Mouse (Mus musculus): ENCODE results near the gene Adgrl2.

Gene Adgrl2

DNA sequence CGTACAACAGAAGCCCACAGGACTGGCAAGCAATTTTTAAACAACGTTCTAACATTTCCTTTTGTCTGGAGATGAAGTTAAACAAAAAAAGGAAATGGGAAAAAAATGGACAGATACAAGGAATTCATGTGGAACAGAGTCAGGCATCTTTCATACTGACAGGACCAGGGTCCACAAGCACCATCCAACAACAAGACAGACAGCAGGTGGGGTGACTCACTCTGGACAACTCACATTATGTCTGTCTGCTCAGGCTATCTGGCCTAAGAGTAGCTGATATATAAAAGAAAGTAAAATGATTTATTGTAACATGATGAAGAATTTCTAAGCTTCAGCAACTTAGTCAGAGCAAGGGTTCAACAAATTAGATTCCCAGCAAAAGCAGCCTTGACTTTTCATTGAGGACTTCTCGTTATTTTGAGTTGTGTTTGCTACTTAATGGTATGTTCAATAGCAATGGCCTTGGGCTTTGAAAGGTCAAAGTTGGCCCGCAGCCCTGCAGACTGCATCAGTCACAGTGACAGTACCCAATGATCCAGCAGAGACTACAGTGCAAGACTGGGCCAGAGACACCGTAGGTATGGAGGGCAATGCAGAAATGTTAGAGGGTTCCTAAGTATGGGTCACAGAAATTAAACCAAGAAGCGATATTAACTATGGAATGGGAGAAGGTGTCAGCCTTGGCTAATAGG lies 171.8 kb downstream of the Adgrl2 start:
- DNase-seq, result no peak

DNA sequence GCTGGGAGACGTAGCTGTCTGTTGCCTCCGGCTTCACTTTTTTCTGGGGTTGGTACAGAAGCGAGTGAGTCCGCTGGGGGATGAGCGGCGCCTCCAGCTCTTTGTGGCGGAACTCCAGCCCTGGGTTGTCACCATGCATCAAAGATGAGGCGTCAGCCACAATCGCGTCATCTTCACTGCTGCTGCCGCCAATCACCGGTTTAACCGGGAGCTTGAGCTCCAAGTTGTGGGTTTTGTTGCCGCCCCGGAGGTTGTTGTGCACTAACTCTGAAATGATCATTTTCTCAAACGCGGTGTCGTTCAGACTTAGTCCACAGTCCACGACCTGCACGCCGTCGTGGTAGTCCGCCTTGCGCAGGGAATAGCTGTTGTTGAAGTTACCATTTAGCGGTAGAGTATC lies 172.9 kb downstream of the Adgrl2 start:
- no peak for DNase-seq

DNA sequence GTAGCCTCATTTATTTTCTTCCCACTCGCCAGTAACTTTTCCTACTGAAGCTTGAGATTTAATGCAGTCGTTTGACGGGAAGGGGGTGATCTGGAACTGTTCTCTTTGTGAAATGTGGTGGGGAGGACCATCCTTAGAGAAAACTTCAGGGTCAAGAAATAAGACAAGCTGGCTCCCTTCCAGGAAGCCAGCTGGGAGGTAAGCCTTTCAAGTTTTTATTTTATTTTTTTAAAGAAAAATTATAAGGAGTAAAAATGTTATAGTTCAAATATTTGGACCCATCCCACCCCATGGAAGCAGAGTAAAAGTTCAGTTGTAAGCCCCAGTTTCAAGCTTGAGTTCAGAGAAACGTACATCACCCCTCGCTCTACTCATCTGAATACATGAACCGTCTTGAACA lies 177.2 kb downstream of the Adgrl2 start:
- DNase-seq, result no peak

DNA sequence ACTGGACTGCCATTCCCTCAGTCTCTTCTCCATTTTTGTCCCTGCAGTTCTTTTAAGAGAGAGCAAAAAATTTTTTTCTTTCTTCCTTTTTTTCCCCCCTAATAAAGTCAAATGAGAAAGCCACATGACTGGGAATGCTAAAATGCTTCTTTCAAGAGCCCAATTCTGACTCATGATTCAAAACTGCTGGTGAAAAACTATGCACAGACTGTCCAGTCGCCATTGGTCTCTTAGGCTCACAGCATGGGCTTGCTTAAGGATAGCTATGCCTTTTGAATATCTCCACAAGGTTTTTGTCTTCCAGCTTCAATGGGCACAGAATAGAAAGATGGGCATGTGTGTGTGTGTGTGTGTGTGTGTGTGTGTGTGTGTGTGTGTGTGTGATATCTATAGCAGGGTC lies 178.3 kb downstream of the Adgrl2 start:
- no peak for DNase-seq

DNA sequence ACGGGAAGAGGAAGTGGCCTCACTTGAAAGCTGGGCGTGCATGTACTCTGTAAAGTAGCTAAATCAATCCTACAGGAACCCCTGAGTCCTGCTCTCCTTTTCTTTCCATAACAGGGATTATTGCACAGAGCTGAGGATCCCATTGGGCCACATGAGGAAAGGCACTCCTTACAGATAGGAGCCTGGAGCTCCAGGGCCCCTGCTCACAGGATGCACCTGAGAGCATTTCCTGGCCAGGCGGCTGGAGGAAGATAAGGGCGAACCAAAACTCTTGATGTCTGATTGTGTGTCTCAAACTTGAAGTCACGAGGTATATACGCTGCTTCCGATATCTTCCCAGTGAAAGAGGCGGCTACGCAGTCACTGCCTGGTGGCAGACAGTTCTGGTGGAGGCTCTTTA lies 183.4 kb downstream of the Adgrl2 start:
- DNase-seq, result no peak

DNA sequence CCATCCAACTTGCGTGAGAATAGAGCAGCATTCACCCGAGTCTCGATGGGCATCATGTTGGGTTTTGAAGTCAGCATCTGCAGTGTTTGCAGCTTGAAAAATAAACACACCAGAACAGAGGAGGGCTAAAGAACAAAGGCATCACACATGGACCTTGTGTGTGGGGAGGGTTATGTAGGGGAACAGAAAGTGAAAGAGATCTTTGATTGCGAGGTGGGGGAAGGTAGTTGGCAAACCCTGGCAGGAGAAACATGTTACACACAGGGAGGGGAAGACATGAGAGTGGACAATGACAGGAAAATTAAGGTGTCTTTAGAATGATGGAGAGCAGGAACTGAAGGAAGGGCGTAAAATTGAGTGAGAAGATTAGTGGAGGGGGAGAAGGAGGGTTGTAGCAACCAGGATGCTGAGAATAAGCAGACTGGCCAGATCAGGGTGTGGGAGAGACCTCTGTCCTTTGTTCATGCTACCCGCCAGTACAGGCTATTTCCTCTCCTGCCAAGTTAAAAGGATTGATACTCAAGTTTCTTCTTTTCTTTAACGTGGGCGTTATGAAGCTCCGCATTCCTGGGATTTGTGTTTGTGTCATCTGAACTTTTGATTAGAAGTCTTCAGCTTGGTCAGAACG lies 197.0 kb downstream of the Adgrl2 start:
- no peak for DNase-seq

DNA sequence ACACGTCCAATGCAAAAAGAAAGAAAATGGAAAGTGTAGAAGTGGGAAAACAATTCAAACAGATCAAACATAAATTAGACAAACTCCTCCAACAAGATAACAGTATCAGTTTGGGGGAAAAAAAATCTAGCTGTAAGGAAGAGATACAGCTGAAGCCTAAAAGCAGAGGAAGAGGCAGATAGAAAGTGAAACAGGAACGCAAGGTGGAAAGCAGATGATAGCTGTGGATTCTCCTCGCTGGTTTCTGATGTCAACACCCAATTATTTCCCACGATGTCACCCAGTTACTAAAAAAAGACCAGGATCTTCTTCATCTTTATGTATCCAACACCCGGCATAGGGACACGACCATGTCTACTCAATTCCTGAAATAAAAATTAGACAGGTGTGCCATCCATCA lies 220.0 kb downstream of the Adgrl2 start:
- no peak for DNase-seq
